Mouse (Mus musculus): ENCODE data around the gene Sh3bp5. TPM values are rescaled to one million over a fixed set of nuclear protein-coding genes. Genes with fewer than 3 reads are reported as not detected.

Sh3bp5 gene
- polyA plus RNA-seq, 1 experiment from 2014 or later = 11.3 TPM

DNA sequence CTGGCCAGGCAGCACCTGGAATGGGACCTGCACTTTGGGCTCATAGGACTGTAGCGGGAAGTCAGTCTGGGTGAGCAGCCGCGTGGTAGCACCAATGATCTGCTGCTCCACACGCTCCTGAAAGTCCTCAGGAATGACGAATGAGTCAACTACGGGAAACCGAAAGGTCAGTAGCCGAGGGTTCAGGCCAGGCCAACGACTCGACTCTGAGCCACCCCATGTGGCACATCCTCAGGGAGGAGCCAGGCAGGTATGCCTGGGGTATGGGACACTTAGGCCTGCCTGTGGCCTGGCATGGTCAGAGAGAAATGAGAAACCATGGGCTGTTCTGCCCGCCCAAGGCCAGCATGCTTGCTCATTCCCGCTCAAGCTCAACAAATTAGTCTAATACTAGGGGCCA is 119.3 kb downstream of the Sh3bp5 start:
- no peak for TF ChIP-seq CTCF (IDR thresholded peaks at IDR 0.05)
- ATAC-seq (peak; percentile 49), DNase-seq (ENCODE audit: low read depth, low spot score) (no peak)
- in situ Hi-C loops (cut with MboI; ENCODE audit: low pct_unique_long_range_greater_than_20kb) = loop anchor here (5.0 kb wide), 1 partner anchor 44 kb away; no protein-coding TSS in a partner anchor
- H3K27me3 ChIP-seq = peaks cover 9% of the 10 kb centered on the region
- ChIA-PET POLR2A (no interaction called here), CTCF (no interaction called here)

- no peak for ATAC-seq
- H3K27me3 ChIP-seq = peaks cover 14% of the 10 kb centered on the region
- CTCF ChIA-PET = no interaction called here
- POLR2A ChIA-PET = no interaction called here
- TF ChIP-seq CTCF (IDR thresholded peaks at IDR 0.05) = no peak
- no peak for DNase-seq (ENCODE audit: low read depth, low spot score)
- in situ Hi-C loops (cut with MboI; ENCODE audit: low pct_unique_long_range_greater_than_20kb) = no loop called here
Observed at GRCm38 (mm10) chr14:31313192-31313591, 122.7 kb downstream of the Sh3bp5 start.

Other genes with a start within 250 kb of the Sh3bp5 start
- gene Tnnc1, start 227.8 kb downstream of the Sh3bp5 start, polyA plus RNA-seq (2021) = 8.1 TPM
- gene Nisch, start 219.1 kb downstream of the Sh3bp5 start, polyA plus RNA-seq (2021) = 564 TPM
- gene Sema3g, start 218.2 kb downstream of the Sh3bp5 start, polyA plus RNA-seq (2021) = 3.0 TPM
- gene Phf7, start 184.8 kb downstream of the Sh3bp5 start, polyA plus RNA-seq (2021) = 10.7 TPM
- gene Bap1, start 184.6 kb downstream of the Sh3bp5 start, polyA plus RNA-seq (2021) = 66.1 TPM
- gene Dnah1, start 112.2 kb downstream of the Sh3bp5 start, polyA plus RNA-seq (2021) = 0.10 TPM
- 50.4 TPM for gene Capn7, start 99.4 kb downstream of the Sh3bp5 start, polyA plus RNA-seq (2021)
- 45.2 TPM for gene Eaf1, start 58.3 kb upstream of the Sh3bp5 start, polyA plus RNA-seq (2021)
- 28.8 TPM for gene Mettl6, start 59.0 kb upstream of the Sh3bp5 start, polyA plus RNA-seq (2021)
- not detected for gene Colq, start 155.3 kb upstream of the Sh3bp5 start, polyA plus RNA-seq (2021)
- gene Gm49387, start 204.8 kb upstream of the Sh3bp5 start, polyA plus RNA-seq (2021) = 5.8 TPM
- 42.7 TPM for gene Btd, start 204.9 kb upstream of the Sh3bp5 start, polyA plus RNA-seq (2021)
- 27.5 TPM for gene Hacl1, start 205.2 kb upstream of the Sh3bp5 start, polyA plus RNA-seq (2021)